Comparison of ENCODE assay signal across 8 mouse cellular contexts in genomic region chr10:90828581-90829393, GRCm38 (mm10).
DNase-seq lines count a peak whose midpoint lies in the region; ATAC-seq and TF ChIP-seq lines count a peak whose summit lies in the region.

No protein-coding gene starts in this region.

- no peak for TF ChIP-seq POLR2A in cortical plate, adult 2 months (IDR thresholded peaks at IDR 0.05; ENCODE audit: extremely low read depth, insufficient read depth, low read length)
- TF ChIP-seq POLR2A in olfactory bulb, adult 2 months (IDR thresholded peaks at IDR 0.05; ENCODE audit: insufficient read depth, low read depth, low read length) = peak; percentile 37
- TF ChIP-seq POLR2A in thymus, adult 2 months (IDR thresholded peaks at IDR 0.05; ENCODE audit: control insufficient read depth, extremely low read depth, insufficient read depth, low read length, poor library complexity) = no peak

- H3K4me3 ChIP-seq in kidney, embryonic 16.5 days (ENCODE audit: low read length) = peak overlapping the region; percentile 58
- H3K4me3 ChIP-seq in cortical plate, adult 2 months (ENCODE audit: insufficient read depth, low read length) = peak overlapping the region; percentile 99
- H3K4me3 ChIP-seq in heart, postnatal 0 days (ENCODE audit: low read depth, low read length) = peak overlapping the region; percentile 59
- peak overlapping the region; percentile 91 for H3K4me3 ChIP-seq in olfactory bulb, adult 2 months (ENCODE audit: insufficient read depth, low read depth, low read length)
- no peak overlapping the region for H3K4me3 ChIP-seq in thymus, adult 2 months (ENCODE audit: control insufficient read depth, insufficient read depth, low read length)

- intact Hi-C loops in left cerebral cortex, postnatal 36 days (cut with DNase I) = no loop called here

- no peak for TF ChIP-seq EP300 in heart, postnatal 0 days (IDR thresholded peaks at IDR 0.05; ENCODE audit: low read depth)

- no peaks in the 10 kb centered on the region for H3K9me3 ChIP-seq in kidney, embryonic 16.5 days (ENCODE audit: low read length)
- H3K9me3 ChIP-seq in heart, postnatal 0 days (replicated peaks; ENCODE audit: control insufficient read depth, low read length) = no peaks in the 10 kb centered on the region

- peak overlapping the region; percentile 96 for H3K4me2 ChIP-seq in kidney, embryonic 16.5 days (replicated peaks; ENCODE audit: low read depth, low read length)
- peak overlapping the region; percentile 86 for H3K4me2 ChIP-seq in heart, postnatal 0 days (ENCODE audit: low read depth, low read length)

- DNase-seq in kidney, adult 18-20 months = no peak
- no peak for DNase-seq in heart, postnatal 0 days (ENCODE audit: low spot score)
- DNase-seq in left cerebral cortex, postnatal 36 days (ENCODE audit: low spot score in 2 of 2) = peak; percentile 74 to 81
- DNase-seq in thymus, adult 2 months = no peak
- DNase-seq in spleen, postnatal 4 days (ENCODE audit: low spot score in 2 of 2) = no peak

- no peak for TF ChIP-seq CTCF in cortical plate, adult 2 months (IDR thresholded peaks at IDR 0.05; ENCODE audit: extremely low read depth, insufficient read depth, low read length)
- TF ChIP-seq CTCF in heart, postnatal 0 days (IDR thresholded peaks at IDR 0.05; ENCODE audit: low read depth) = no peak
- TF ChIP-seq CTCF in olfactory bulb, adult 2 months (IDR thresholded peaks at IDR 0.05; ENCODE audit: insufficient read depth, low read depth, low read length) = peak; percentile 26; the same call in 1 of the 2 replicates
- TF ChIP-seq CTCF in thymus, adult 2 months (IDR thresholded peaks at IDR 0.05; ENCODE audit: borderline replicate concordance, control insufficient read depth, extremely low read depth, insufficient read depth, low read length, poor library complexity) = no peak

- H3K27ac ChIP-seq in kidney, embryonic 16.5 days (ENCODE audit: low read length) = no peak overlapping the region
- peak overlapping the region; percentile 94 for H3K27ac ChIP-seq in cortical plate, adult 2 months (ENCODE audit: insufficient read depth, low read length)
- no peak overlapping the region for H3K27ac ChIP-seq in heart, postnatal 0 days (ENCODE audit: low read depth)
- H3K27ac ChIP-seq in olfactory bulb, adult 2 months (ENCODE audit: insufficient read depth, low read depth, low read length) = peak overlapping the region; percentile 95
- H3K27ac ChIP-seq in thymus, adult 2 months (ENCODE audit: control insufficient read depth, insufficient read depth, low read length) = no peak overlapping the region

- H3K27me3 ChIP-seq in kidney, embryonic 16.5 days (ENCODE audit: insufficient read depth, low read length) = peaks cover 76% of the 10 kb centered on the region
- H3K27me3 ChIP-seq in heart, postnatal 0 days (ENCODE audit: control insufficient read depth, insufficient read depth, low read length) = peaks cover 71% of the 10 kb centered on the region
- 0 out of 2 replicates have a peak, but pooled peaks cover 2% of the 10 kb centered on the region for H3K27me3 ChIP-seq in thymus, adult 2 months (ENCODE audit: control insufficient read depth, insufficient read depth, low read length)

- H3K4me1 ChIP-seq in kidney, embryonic 16.5 days (ENCODE audit: insufficient read depth, low read length) = no peaks in the 10 kb centered on the region; the same call in 1 of the 2 replicates
- H3K4me1 ChIP-seq in cortical plate, adult 2 months (ENCODE audit: control insufficient read depth, insufficient read depth, low read length) = peaks cover 1% of the 10 kb centered on the region; the same call in 1 of the 2 replicates
- no peaks in the 10 kb centered on the region for H3K4me1 ChIP-seq in heart, postnatal 0 days (ENCODE audit: control insufficient read depth, insufficient read depth)
- H3K4me1 ChIP-seq in olfactory bulb, adult 2 months (ENCODE audit: control insufficient read depth, insufficient read depth, low read length) = peaks cover 3% of the 10 kb centered on the region; the same call in 1 of the 2 replicates
- no peaks in the 10 kb centered on the region for H3K4me1 ChIP-seq in thymus, adult 2 months (replicated peaks; ENCODE audit: control insufficient read depth, insufficient read depth, low read length)

- ATAC-seq in kidney, embryonic 16.5 days (ENCODE audit: low FRiP score, low TSS enrichment) = peak; percentile 76; the same call in 1 of the 2 replicates
- no peak for ATAC-seq in heart, postnatal 0 days (ENCODE audit: insufficient read depth, low read depth)

- 1% methylated on average over 47 of the region's 73 CpGs for WGBS in kidney, embryonic 16.5 days
- WGBS in heart, postnatal 0 days = 2% methylated on average over 42 of the region's 73 CpGs
- WGBS in olfactory bulb, adult 2 months = 1% methylated on average over 44 of the region's 73 CpGs
- 6% methylated on average over 43 of the region's 73 CpGs for WGBS in thymus, adult 2 months

- no peak overlapping the region for H3K9ac ChIP-seq in kidney, embryonic 16.5 days (replicated peaks; ENCODE audit: low read length)
- no peak overlapping the region for H3K9ac ChIP-seq in heart, postnatal 0 days (replicated peaks; ENCODE audit: low read depth, low read length)

- H3K36me3 ChIP-seq in kidney, embryonic 16.5 days (ENCODE audit: insufficient read depth, low read length) = no peaks in the 10 kb centered on the region
- H3K36me3 ChIP-seq in heart, postnatal 0 days (replicated peaks; ENCODE audit: control insufficient read depth, insufficient read depth, low read length) = no peaks in the 10 kb centered on the region
- no peaks in the 10 kb centered on the region for H3K36me3 ChIP-seq in thymus, adult 2 months (ENCODE audit: control insufficient read depth, insufficient read depth, low read length)

Comparison
In these comparisons a context has a peak if more than half of its experiments do, and no peak if none do; other contexts are left out.
1. H3K27ac ChIP-seq: peak in cortical plate, adult 2 months (single experiment) and olfactory bulb, adult 2 months (single experiment); none in kidney, embryonic 16.5 days (single experiment), heart, postnatal 0 days (single experiment) and thymus, adult 2 months (single experiment).
2. DNase-seq: peak in left cerebral cortex, postnatal 36 days (2 of 2); none in kidney, adult 18-20 months (single experiment), heart, postnatal 0 days (single experiment), thymus, adult 2 months (single experiment) and spleen, postnatal 4 days (0 of 2).